Mouse (Mus musculus) lung, postnatal 10 days (tissue): ENCODE results near the gene Olfr181.

Source experiments
- DNase-seq: peaks from one replicate; pipeline ENCODE4 v3.0.0; 2021

The Olfr181 gene

GRCm38 (mm10) chr16:58928655-58929054, at the start of gene Olfr181:
Gene Olfr181 (minus strand): TSS chr16:58928755.
- DNase-seq = no peak

DNA sequence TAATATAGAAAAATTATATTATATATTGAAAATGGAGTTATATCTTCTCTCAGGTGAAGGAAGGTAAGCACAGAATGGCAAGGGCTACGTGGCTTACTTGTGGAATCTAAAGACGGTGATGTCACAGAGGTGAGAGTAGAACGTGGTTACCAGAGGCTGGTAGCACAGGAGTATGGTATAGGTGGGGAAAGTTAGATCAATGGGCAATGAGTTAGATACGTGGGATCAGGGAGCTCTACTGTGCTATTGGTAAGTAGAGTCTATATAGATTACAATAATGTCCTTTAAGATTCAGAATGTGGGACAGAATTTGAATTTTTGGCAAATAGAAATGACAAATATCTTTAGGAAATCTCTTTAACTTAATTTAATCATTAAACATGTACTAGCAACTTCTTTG, 737 bp upstream of the Olfr181 start, which contains the start of gene Olfr180:
Gene Olfr180, minus strand, starts transcription at position 101 of the 400 bp plus-strand sequence.
- no peak for DNase-seq

DNA sequence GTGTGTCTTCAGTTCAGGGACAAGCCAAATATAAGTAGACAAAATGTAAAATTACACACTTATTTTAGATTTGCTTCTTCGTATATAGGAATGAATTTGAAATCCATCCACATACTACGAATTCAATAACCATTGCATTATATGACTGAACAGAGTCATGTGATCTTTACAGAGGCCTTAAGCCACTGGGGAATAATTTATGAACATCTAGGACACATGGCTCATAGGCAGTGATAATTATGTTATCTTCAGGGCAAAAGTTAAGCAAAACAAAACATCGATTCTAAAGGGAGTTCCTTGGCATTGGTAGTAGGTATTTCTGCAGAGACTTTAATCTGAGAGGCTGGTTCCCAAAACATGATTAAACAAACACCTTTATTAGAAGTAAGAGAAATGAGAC, 36.6 kb downstream of the Olfr181 start, which contains the start of gene Olfr178:
Gene Olfr178, minus strand, starts transcription at position 101 of the 400 bp plus-strand sequence.
- DNase-seq = no peak

- no peak for DNase-seq
Measured at GRCm38 (mm10) chr16:58884416-58884815, 44.1 kb downstream of the Olfr181 start.
